Mouse (Mus musculus) myocyte (in vitro differentiated cells): Measurements from ENCODE around the gene Cog8.

Source experiments
- CEBPB ChIP-seq: IDR thresholded peaks from 2 replicates; pipeline ENCODE4 v1.6.1; 2011; ENCODE audit warnings: mild to moderate bottlenecking, moderate library complexity; ENCODE audit not compliant: poor library complexity, insufficient read depth, severe bottlenecking
- MAX ChIP-seq: IDR thresholded peaks from one replicate; pipeline ENCODE4 v1.6.1; 2011; ENCODE audit warnings: low read depth, mild to moderate bottlenecking, control low read depth
- POLR2A ChIP-seq: IDR thresholded peaks from one replicate; pipeline ENCODE4 v1.6.1; 2011; ENCODE audit warnings: low read depth, mild to moderate bottlenecking, control low read depth, moderate library complexity; ENCODE audit not compliant: insufficient read length
- POLR2AphosphoS2 ChIP-seq: IDR thresholded peaks from one replicate; pipeline ENCODE4 v1.6.1; 2011; ENCODE audit warnings: low read depth, control low read depth; ENCODE audit not compliant: insufficient read length
- TCF12 ChIP-seq: IDR thresholded peaks from one replicate; pipeline ENCODE4 v1.6.1; 2011; ENCODE audit warnings: mild to moderate bottlenecking, control low read depth; ENCODE audit not compliant: poor library complexity, insufficient read depth, severe bottlenecking
- TCF3 ChIP-seq: IDR thresholded peaks from one replicate; pipeline ENCODE4 v1.6.1; 2011; ENCODE audit warnings: low read depth, control low read depth; ENCODE audit not compliant: insufficient read length
- USF1 ChIP-seq: IDR thresholded peaks from one replicate; pipeline ENCODE4 v1.6.1; 2011; ENCODE audit warnings: low read depth, mild to moderate bottlenecking, control low read depth, moderate library complexity

DNA sequence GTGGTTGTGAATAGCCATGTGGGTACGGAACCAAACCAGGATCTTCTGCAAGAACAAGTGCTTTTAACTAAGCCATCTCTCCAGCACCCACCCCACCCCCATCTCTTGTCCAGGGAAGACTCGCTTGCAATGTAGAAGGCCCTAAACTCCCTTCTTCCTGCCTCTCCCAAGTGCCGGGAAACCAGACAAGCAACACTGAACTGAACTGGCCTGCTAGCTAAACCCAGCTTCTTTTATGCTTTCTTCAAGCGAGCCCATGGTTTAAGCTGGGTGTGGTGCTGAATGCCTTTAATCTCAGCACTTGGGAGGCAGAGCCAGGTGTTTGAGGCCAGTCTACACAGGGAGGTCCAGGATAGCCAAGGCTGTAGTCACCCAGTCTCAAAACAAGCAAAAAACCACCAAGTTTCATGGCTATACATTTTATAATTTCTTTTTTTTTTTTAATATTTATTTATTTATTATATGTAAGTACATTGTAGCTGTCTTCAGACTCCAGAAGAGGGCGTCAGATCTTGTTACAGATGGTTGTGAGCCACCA lies 32.1 kb upstream of the Cog8 start:
- TF ChIP-seq MAX: no peak
- no peak for TF ChIP-seq POLR2A
- TF ChIP-seq USF1: no peak
- no peak for TF ChIP-seq CEBPB
- no peak for TF ChIP-seq TCF3
- TF ChIP-seq POLR2AphosphoS2: no peak
- no peak for TF ChIP-seq TCF12
